Comparison of ENCODE assay signal across 17 mouse cellular contexts in genomic region chr5:58044216-58044615, GRCm38 (mm10).
DNase-seq lines count a peak whose midpoint lies in the region; ATAC-seq and TF ChIP-seq lines count a peak whose summit lies in the region.
"Had no signal": no experiment of that assay in that cellular context is flagged by ENCODE, and none has a peak within 500 bp of the region (broad histone marks: within the 10 kb centered on the region; RNA-seq: fewer than 3 reads in every experiment).

No protein-coding gene starts in this region.

- DNase-seq in forebrain, embryonic 14.5 days (ENCODE audit: low spot score) = peak; percentile 26
- DNase-seq in forebrain, embryonic 10.5 days (ENCODE audit: extremely low spot score, low spot score) = no peak
- DNase-seq in heart, postnatal 0 days (ENCODE audit: low spot score) = peak; percentile 20
- DNase-seq in heart, adult 9 months (ENCODE audit: low spot score in 2 of 2) = no peak
- no peak for DNase-seq in left cerebral cortex, postnatal 36 days (ENCODE audit: low spot score in 2 of 2)
- DNase-seq: adrenal gland, postnatal 36 days; cerebellum, postnatal 25 days; heart, adult 11 months; liver, postnatal 0 days; lung, postnatal 36 days; spleen, adult 18-20 months; thymus, postnatal 36 days had no signal

- 45% methylated on average over 4 of the region's 4 CpGs for WGBS in forebrain, embryonic 14.5 days
- 55% methylated on average over 4 of the region's 4 CpGs for WGBS in forebrain, embryonic 10.5 days
- WGBS in heart, postnatal 0 days = 33% methylated on average over 4 of the region's 4 CpGs
- WGBS in midbrain, embryonic 12.5 days = 30% methylated on average over 4 of the region's 4 CpGs
- WGBS in midbrain, embryonic 13.5 days = 32% methylated on average over 4 of the region's 4 CpGs

- no peak for ATAC-seq in forebrain, embryonic 14.5 days
- no peak for ATAC-seq in heart, postnatal 0 days (ENCODE audit: insufficient read depth, low read depth)
- 0 out of 2 replicates have a peak, but pooled peaks have one; percentile 34 for ATAC-seq in midbrain, embryonic 12.5 days (ENCODE audit: low FRiP score, low read depth)
- ATAC-seq in midbrain, embryonic 13.5 days = no peak
- ATAC-seq: intestine, embryonic 15.5 days; liver, postnatal 0 days had no signal

- no peak for TF ChIP-seq CTCF in heart, postnatal 0 days (IDR thresholded peaks at IDR 0.05; ENCODE audit: low read depth)

- no peak overlapping the region for H3K27ac ChIP-seq in forebrain, embryonic 14.5 days (ENCODE audit: low read depth, low read length)
- no peak overlapping the region for H3K27ac ChIP-seq in forebrain, embryonic 10.5 days
- peak overlapping the region; percentile 51; the same call in 1 of the 2 replicates for H3K27ac ChIP-seq in heart, postnatal 0 days (ENCODE audit: low read depth)
- H3K27ac ChIP-seq in midbrain, embryonic 12.5 days (replicated peaks) = no peak overlapping the region
- H3K27ac ChIP-seq in midbrain, embryonic 13.5 days = no peak overlapping the region
- H3K27ac ChIP-seq: intestine, embryonic 15.5 days; left cerebral cortex, adult 2 months; limb, embryonic 13.5 days had no signal

- no peak for TF ChIP-seq EP300 in heart, postnatal 0 days (IDR thresholded peaks at IDR 0.05; ENCODE audit: low read depth)

- no peak overlapping the region for H3K4me3 ChIP-seq in forebrain, embryonic 14.5 days (ENCODE audit: low read depth, low read length)
- H3K4me3 ChIP-seq in forebrain, embryonic 10.5 days = no peak overlapping the region
- H3K4me3 ChIP-seq in heart, postnatal 0 days (ENCODE audit: low read depth, low read length) = no peak overlapping the region
- H3K4me3 ChIP-seq in midbrain, embryonic 12.5 days = no peak overlapping the region
- no peak overlapping the region for H3K4me3 ChIP-seq in midbrain, embryonic 13.5 days (replicated peaks)
- H3K4me3 ChIP-seq: intestine, embryonic 15.5 days; left cerebral cortex, adult 2 months; limb, embryonic 13.5 days had no signal

- no peak overlapping the region for H3K4me2 ChIP-seq in forebrain, embryonic 14.5 days (ENCODE audit: low read length)
- peak overlapping the region; percentile 27 for H3K4me2 ChIP-seq in heart, postnatal 0 days (ENCODE audit: low read depth, low read length)
- H3K4me2 ChIP-seq in midbrain, embryonic 12.5 days (replicated peaks) = no peak overlapping the region
- no peak overlapping the region for H3K4me2 ChIP-seq in midbrain, embryonic 13.5 days (replicated peaks)
- H3K4me2 ChIP-seq: intestine, embryonic 15.5 days; limb, embryonic 13.5 days had no signal

- H3K9ac ChIP-seq in forebrain, embryonic 14.5 days (ENCODE audit: low read length) = no peak overlapping the region
- H3K9ac ChIP-seq in heart, postnatal 0 days (replicated peaks; ENCODE audit: low read depth, low read length) = no peak overlapping the region
- H3K9ac ChIP-seq in midbrain, embryonic 12.5 days (replicated peaks) = no peak overlapping the region
- H3K9ac ChIP-seq in midbrain, embryonic 13.5 days (replicated peaks) = no peak overlapping the region
- H3K9ac ChIP-seq: intestine, embryonic 15.5 days; limb, embryonic 13.5 days; liver, postnatal 0 days had no signal

- intact Hi-C loops in left cerebral cortex, postnatal 36 days (cut with DNase I) = no loop called here

- no peaks in the 10 kb centered on the region for H3K27me3 ChIP-seq in forebrain, embryonic 14.5 days (replicated peaks; ENCODE audit: control insufficient read depth, insufficient read depth, low read length)
- H3K27me3 ChIP-seq in forebrain, embryonic 10.5 days (ENCODE audit: poor library complexity, severe bottlenecking) = no peaks in the 10 kb centered on the region
- H3K27me3 ChIP-seq in heart, postnatal 0 days (ENCODE audit: control insufficient read depth, insufficient read depth, low read length) = no peaks in the 10 kb centered on the region
- no peaks in the 10 kb centered on the region for H3K27me3 ChIP-seq in midbrain, embryonic 12.5 days
- no peaks in the 10 kb centered on the region for H3K27me3 ChIP-seq in midbrain, embryonic 13.5 days
- H3K27me3 ChIP-seq: intestine, embryonic 15.5 days; limb, embryonic 13.5 days had no signal

- no peaks in the 10 kb centered on the region for H3K4me1 ChIP-seq in forebrain, embryonic 14.5 days (ENCODE audit: control insufficient read depth, insufficient read depth, low read length)
- peaks cover 14% of the 10 kb centered on the region; the same call in 1 of the 2 replicates for H3K4me1 ChIP-seq in forebrain, embryonic 10.5 days
- H3K4me1 ChIP-seq in heart, postnatal 0 days (ENCODE audit: control insufficient read depth, insufficient read depth) = 0 out of 2 replicates have a peak, but pooled peaks cover 6% of the 10 kb centered on the region
- no peaks in the 10 kb centered on the region for H3K4me1 ChIP-seq in midbrain, embryonic 12.5 days
- peaks cover 14% of the 10 kb centered on the region for H3K4me1 ChIP-seq in midbrain, embryonic 13.5 days (replicated peaks)
- H3K4me1 ChIP-seq: intestine, embryonic 15.5 days had no signal

- no peaks in the 10 kb centered on the region for H3K36me3 ChIP-seq in forebrain, embryonic 14.5 days (ENCODE audit: control insufficient read depth, insufficient read depth, low read length)
- no peaks in the 10 kb centered on the region for H3K36me3 ChIP-seq in forebrain, embryonic 10.5 days (replicated peaks)
- no peaks in the 10 kb centered on the region for H3K36me3 ChIP-seq in heart, postnatal 0 days (replicated peaks; ENCODE audit: control insufficient read depth, insufficient read depth, low read length)
- no peaks in the 10 kb centered on the region for H3K36me3 ChIP-seq in midbrain, embryonic 12.5 days
- H3K36me3 ChIP-seq in midbrain, embryonic 13.5 days = no peaks in the 10 kb centered on the region
- H3K36me3 ChIP-seq: intestine, embryonic 15.5 days; limb, embryonic 13.5 days had no signal

- no peaks in the 10 kb centered on the region for H3K9me3 ChIP-seq in forebrain, embryonic 14.5 days (replicated peaks; ENCODE audit: control insufficient read depth, low read length)
- H3K9me3 ChIP-seq in forebrain, embryonic 10.5 days = no peaks in the 10 kb centered on the region
- H3K9me3 ChIP-seq in heart, postnatal 0 days (replicated peaks; ENCODE audit: control insufficient read depth, low read length) = no peaks in the 10 kb centered on the region
- no peaks in the 10 kb centered on the region for H3K9me3 ChIP-seq in midbrain, embryonic 12.5 days
- no peaks in the 10 kb centered on the region for H3K9me3 ChIP-seq in midbrain, embryonic 13.5 days
- H3K9me3 ChIP-seq: intestine, embryonic 15.5 days; limb, embryonic 13.5 days had no signal

Comparison
In these comparisons a context has a peak if more than half of its experiments do, and no peak if none do; other contexts are left out.
1. DNase-seq: peak in forebrain, embryonic 14.5 days (single experiment) and heart, postnatal 0 days (single experiment); none in forebrain, embryonic 10.5 days (single experiment), heart, adult 9 months (0 of 2) and left cerebral cortex, postnatal 36 days (0 of 2).